Mouse (Mus musculus) hindbrain, postnatal 0 days (tissue): ENCODE measurements around the gene Rab31. TPM values are rescaled to one million over a fixed set of nuclear protein-coding genes. Genes with fewer than 3 reads are reported as not detected.
A peak's percentile ranks its signal among the peaks of the same experiment; 100 is the strongest.

Experiments
- ATAC-seq: fragments of 200-750 bp; cut with Nextera tagmentation; 2 replicates; pipeline ENCODE4 v1.8.0; 2017; ENCODE audit warnings: mild to moderate bottlenecking, moderate TSS enrichment, moderate library complexity
- DNase-seq: peaks from one replicate; pipeline ENCODE4 v3.0.0-alpha.2; 2015; ENCODE audit warnings: low spot score
- H3K27ac ChIP-seq: fragments of 300-500 bp; sonication (generic); 2 replicates; pipeline ENCODE4 v1.5.1; 2014; ENCODE audit warnings: mild to moderate bottlenecking
- H3K27me3 ChIP-seq: fragments of 300-500 bp; sonication (generic); 2 replicates; pipeline ENCODE4 v1.6.1; 2014; ENCODE audit warnings: low read length, mixed read lengths; ENCODE audit not compliant: insufficient read depth
- H3K36me3 ChIP-seq: fragments of 300-500 bp; sonication (generic); 2 replicates; pipeline ENCODE4 v1.6.1; 2014; ENCODE audit warnings: low read length, mixed read lengths; ENCODE audit not compliant: insufficient read depth
- H3K4me1 ChIP-seq: fragments of 300-500 bp; sonication (generic); 2 replicates; pipeline ENCODE4 v1.6.1; 2014; ENCODE audit warnings: antibody characterized with exemption, low read length, mixed read lengths; ENCODE audit not compliant: insufficient read depth
- H3K4me2 ChIP-seq: fragments of 300-500 bp; sonication (generic); 2 replicates; pipeline ENCODE4 v1.6.1; 2014; ENCODE audit warnings: low read depth, mild to moderate bottlenecking, low read length, moderate library complexity, mixed read lengths
- H3K4me3 ChIP-seq: fragments of 300-500 bp; sonication (generic); 2 replicates; pipeline ENCODE4 v1.5.1; 2014; ENCODE audit warnings: low read length
- H3K9ac ChIP-seq: fragments of 300-500 bp; sonication (generic); replicated peaks from 2 replicates; pipeline ENCODE4 v1.6.1; 2014; ENCODE audit warnings: mild to moderate bottlenecking, low read length, moderate library complexity, mixed read lengths
- H3K9me3 ChIP-seq: fragments of 300-500 bp; sonication (generic); 2 replicates; pipeline ENCODE4 v1.6.1; 2016; ENCODE audit warnings: low read length, mixed read lengths
- CTCF ChIP-seq: IDR thresholded peaks from 2 replicates; pipeline ENCODE4 v1.5.1; 2016; ENCODE audit warnings: antibody characterized with exemption, control low read depth, low read depth
- WGBS: fragments of 180-500 bp; shearing (Covaris S2); extraction: QIAGEN DNeasy Blood & Tissue Kit; methylation state at CpG from one replicate; pipeline ENCODE4 v1.1.7; 2014; 5-methylcytosine and 5-hydroxymethylcytosine counted together
- polyA plus RNA-seq: library from polyadenylated mRNA; unstranded; fragments of >200 nt; fragmentation: Nextera tagmentation; extraction: Ambion mirVana; gene quantifications from 2 replicates; pipeline ENCODE4 v1.2.1, GENCODE M21; 2015
- total RNA-seq: library from RNA; depleted of rRNA; stranded (reverse); fragments of >200 nt; gene quantifications from 2 replicates; pipeline ENCODE4 v1.2.3, GENCODE M21; 2014

The Rab31 gene
- total and polyA plus RNA-seq, 2 experiments from 2014 or later, result 67.2 to 88.1 TPM

DNA sequence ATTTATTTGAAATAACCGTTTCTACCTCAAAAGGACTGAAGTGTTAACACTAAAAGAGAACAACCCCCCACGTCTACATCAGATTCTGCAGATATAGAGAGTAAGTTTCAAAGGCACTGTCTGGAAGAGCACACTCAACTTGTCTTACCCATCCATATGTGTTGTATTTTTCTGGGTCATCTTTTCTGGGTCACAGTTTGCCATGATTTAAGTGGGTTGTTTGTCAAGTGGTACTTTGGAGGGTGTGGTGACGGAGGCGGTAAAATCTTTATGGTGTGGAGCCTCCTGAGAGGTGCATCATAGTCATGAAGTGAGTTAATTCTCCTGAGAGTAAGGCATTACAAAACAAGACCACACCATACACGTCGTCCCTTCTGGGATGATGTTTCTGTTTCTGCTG lies 147.0 kb downstream of the Rab31 start:
- TF ChIP-seq CTCF, result no peak
- H3K9ac ChIP-seq, result no peak overlapping the region
- no peak overlapping the region for H3K4me2 ChIP-seq
- no peaks in the 10 kb centered on the region for H3K36me3 ChIP-seq
- 88% methylated on average over 6 of the region's 6 CpGs for WGBS
- DNase-seq, result no peak
- H3K27ac ChIP-seq, result no peak overlapping the region
- H3K9me3 ChIP-seq, result no peaks in the 10 kb centered on the region
- H3K4me3 ChIP-seq, result no peak overlapping the region
- ATAC-seq, result no peak
- no peaks in the 10 kb centered on the region for H3K27me3 ChIP-seq
- H3K4me1 ChIP-seq, result no peaks in the 10 kb centered on the region

- no peaks in the 10 kb centered on the region for H3K27me3 ChIP-seq
- H3K4me1 ChIP-seq, result no peaks in the 10 kb centered on the region
- no peak overlapping the region for H3K4me2 ChIP-seq
- H3K9ac ChIP-seq, result no peak overlapping the region
- H3K4me3 ChIP-seq, result no peak overlapping the region
- H3K27ac ChIP-seq, result no peak overlapping the region
- TF ChIP-seq CTCF, result no peak
- H3K36me3 ChIP-seq, result no peaks in the 10 kb centered on the region
- no peaks in the 10 kb centered on the region for H3K9me3 ChIP-seq
- DNase-seq, result no peak
- no peak for ATAC-seq
Measured at GRCm38 (mm10) chr17:65623130-65623529, 149.4 kb downstream of the Rab31 start.

- Histone ChIP-seq H3K4me1 (no peaks in the 10 kb centered on the region), H3K9me3 (no peaks in the 10 kb centered on the region), H3K36me3 (no peaks in the 10 kb centered on the region), H3K4me3 (no peak overlapping the region), H3K27me3 (no peaks in the 10 kb centered on the region), H3K9ac (no peak overlapping the region), H3K27ac (no peak overlapping the region), H3K4me2 (no peak overlapping the region)
- no peak for DNase-seq
- WGBS, result 60% methylated on average over 2 of the region's 2 CpGs
- TF ChIP-seq CTCF, result no peak
- no peak for ATAC-seq
Measured at GRCm38 (mm10) chr17:65618431-65618830, 154.1 kb downstream of the Rab31 start.

DNA sequence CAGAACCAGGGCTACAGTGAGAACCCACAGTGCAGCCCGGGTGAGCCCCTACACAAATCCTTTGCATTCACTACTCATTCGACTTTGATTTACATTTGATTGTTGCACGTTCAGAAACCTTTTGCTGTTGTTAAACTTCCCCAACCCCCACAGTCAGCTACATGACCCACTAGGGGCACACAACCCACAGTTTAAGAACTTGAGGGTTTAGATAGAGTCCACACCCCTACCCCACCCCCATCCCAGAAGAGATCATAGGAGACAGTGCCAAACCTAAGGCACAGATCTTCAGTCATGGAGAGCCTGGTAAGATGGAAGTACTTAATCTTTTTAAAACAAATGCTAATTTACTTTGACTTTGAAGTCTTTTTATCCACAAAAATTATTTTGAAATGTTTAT lies 156.9 kb downstream of the Rab31 start:
- Histone ChIP-seq H3K4me2 (no peak overlapping the region), H3K9me3 (no peaks in the 10 kb centered on the region), H3K9ac (no peak overlapping the region), H3K36me3 (no peaks in the 10 kb centered on the region), H3K27ac (no peak overlapping the region), H3K4me3 (no peak overlapping the region), H3K4me1 (no peaks in the 10 kb centered on the region), H3K27me3 (no peaks in the 10 kb centered on the region)
- TF ChIP-seq CTCF, result no peak
- DNase-seq (no peak), ATAC-seq (no peak)
- WGBS, result 41% methylated on average over 3 of the region's 3 CpGs

GRCm38 (mm10) chr17:65614431-65614830 lies 158.1 kb downstream of the Rab31 start:
- peaks cover 2% of the 10 kb centered on the region; the same call in 1 of the 2 replicates for H3K4me1 ChIP-seq
- H3K4me2 ChIP-seq, result peak overlapping the region; percentile 70
- H3K9ac ChIP-seq, result peak overlapping the region; percentile 99
- ATAC-seq (no peak), DNase-seq (no peak)
- H3K27me3 ChIP-seq, result no peaks in the 10 kb centered on the region
- H3K9me3 ChIP-seq, result no peaks in the 10 kb centered on the region
- peak overlapping the region; percentile 99 for H3K4me3 ChIP-seq
- TF ChIP-seq CTCF, result no peak
- H3K27ac ChIP-seq, result peak overlapping the region; percentile 100
- H3K36me3 ChIP-seq, result no peaks in the 10 kb centered on the region
- WGBS, result 2% methylated on average over 9 of the region's 9 CpGs

DNA sequence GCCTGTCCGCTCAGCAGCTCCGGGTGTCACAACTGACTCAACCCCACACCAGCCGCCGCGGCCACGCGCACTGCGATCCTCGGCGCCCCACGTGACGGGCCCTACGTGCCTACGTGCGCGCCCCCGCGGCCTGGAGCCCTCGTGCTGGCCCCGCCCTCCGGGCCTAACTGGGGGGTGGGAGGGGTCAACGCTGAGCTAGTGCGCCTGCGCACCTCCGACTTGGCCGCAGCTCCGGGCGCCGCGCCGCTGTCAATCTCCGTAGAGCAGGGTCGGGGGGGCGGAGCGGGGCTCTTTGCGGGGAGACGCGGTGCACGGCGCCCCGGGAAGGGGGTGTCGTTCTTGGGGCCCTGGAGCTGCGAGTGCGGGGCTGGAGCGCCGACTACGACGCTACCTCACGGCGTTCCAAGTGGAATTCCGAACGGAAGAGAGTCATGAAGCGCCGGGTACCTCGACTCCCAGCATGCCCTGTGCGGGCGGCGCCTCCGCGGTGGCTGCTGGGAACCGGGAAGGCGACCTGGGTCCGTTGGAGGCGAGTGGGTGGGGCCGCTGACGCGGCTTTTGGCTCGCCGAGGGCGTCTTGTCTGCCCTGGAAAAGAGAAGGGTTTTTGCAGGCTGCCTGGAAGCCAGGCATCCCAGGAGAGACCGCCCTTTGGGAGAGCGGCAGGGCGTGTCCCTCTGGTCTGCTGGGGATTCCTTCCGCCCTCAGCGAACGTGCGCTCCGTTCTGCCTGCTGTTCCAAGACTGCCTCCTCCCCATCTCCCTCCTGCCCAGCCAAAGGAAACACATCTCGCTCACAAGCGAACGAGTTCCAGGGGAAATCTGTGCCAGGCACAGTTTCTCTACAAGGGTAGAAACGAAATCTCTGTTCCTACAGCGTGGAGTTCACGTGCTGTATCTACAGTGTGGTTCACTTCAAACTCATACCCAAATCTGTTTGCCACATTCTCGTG lies 158.8 kb downstream of the Rab31 start, which contains the start of gene Vapa:
Gene Vapa, minus strand, starts transcription at position 93 of the 950 bp plus-strand sequence.
- H3K4me2 ChIP-seq, result peak within 1 kb of the TSS; percentile 71
- WGBS, result 2% methylated on average over 81 of the region's 85 CpGs
- H3K27ac ChIP-seq, result peak within 1 kb of the TSS; percentile 100
- H3K9ac ChIP-seq, result peak within 1 kb of the TSS; percentile 99
- no peak for TF ChIP-seq CTCF
- H3K27me3 ChIP-seq, result no peaks in the 10 kb centered on the region
- DNase-seq (peak; percentile 100), ATAC-seq (peak; percentile 95)
- no peaks in the 10 kb centered on the region for H3K9me3 ChIP-seq
- peaks cover 9% of the 10 kb centered on the region; the same call in 1 of the 2 replicates for H3K4me1 ChIP-seq
- H3K4me3 ChIP-seq, result peak within 1 kb of the TSS; percentile 99
- no peaks in the 10 kb centered on the region for H3K36me3 ChIP-seq

GRCm38 (mm10) chr17:65613142-65613462 lies 159.4 kb downstream of the Rab31 start:
- no peaks in the 10 kb centered on the region for H3K36me3 ChIP-seq

More at GRCm38 (mm10) chr17:65613142-65613462, 159.4 kb downstream of the Rab31 start:
- no peak for DNase-seq
- ATAC-seq, result peak; percentile 71
- Histone ChIP-seq H3K4me1 (peaks cover 10% of the 10 kb centered on the region; the same call in 1 of the 2 replicates), H3K4me3 (peak overlapping the region; percentile 99), H3K9ac (peak overlapping the region; percentile 99), H3K9me3 (no peaks in the 10 kb centered on the region), H3K27ac (peak overlapping the region; percentile 100), H3K4me2 (peak overlapping the region; percentile 71), H3K27me3 (no peaks in the 10 kb centered on the region)
- TF ChIP-seq CTCF, result no peak
- WGBS, result 0% methylated on average over 35 of the region's 42 CpGs
